10 mouse cellular contexts compared by ENCODE assay signal in genomic region chr1:157537636-157538035, GRCm38 (mm10). TPM values are rescaled to one million over a fixed set of nuclear protein-coding genes. Genes with fewer than 3 reads are reported as not detected.
DNase-seq lines count a peak whose midpoint lies in the region; ATAC-seq lines count a peak whose summit lies in the region.
"Had no signal": no experiment of that assay in that cellular context is flagged by ENCODE, and none has a peak within 500 bp of the region (broad histone marks: within the 10 kb centered on the region; RNA-seq: fewer than 3 reads in every experiment).

No protein-coding gene starts in this region.

- intact Hi-C loops in left cerebral cortex, postnatal 14 days (cut with DNase I), result loop anchor here (2.0 kb wide), 1 partner anchor 125 kb away; the partner anchor contains the start of gene Rasal2

- DNase-seq in cerebellum, postnatal 10 days, result peak; percentile 49 to 57
- DNase-seq in cerebellum, adult 9-11 months, result no peak
- DNase-seq in midbrain, embryonic 11.5 days (ENCODE audit: low spot score, missing footprints), result peak; percentile 14
- DNase-seq in midbrain, embryonic 14.5 days, result no peak
- DNase-seq in testis, postnatal 14 days (ENCODE audit: low spot score), result peak; percentile 32
- no peak for DNase-seq in left cerebral cortex, postnatal 14 days (ENCODE audit: low spot score in 2 of 2)
- DNase-seq in urinary bladder, adult 18-20 months (ENCODE audit: low spot score in 2 of 2), result no peak

- no peak overlapping the region for H3K9ac ChIP-seq in midbrain, embryonic 11.5 days (ENCODE audit: low read length)
- no peak overlapping the region for H3K9ac ChIP-seq in midbrain, embryonic 14.5 days (replicated peaks; ENCODE audit: low read length)
- H3K9ac ChIP-seq: limb, embryonic 12.5 days; neural tube, embryonic 12.5 days had no signal

- no peak overlapping the region for H3K4me2 ChIP-seq in midbrain, embryonic 11.5 days
- no peak overlapping the region for H3K4me2 ChIP-seq in midbrain, embryonic 14.5 days (ENCODE audit: low read length)
- H3K4me2 ChIP-seq: limb, embryonic 12.5 days; neural tube, embryonic 12.5 days had no signal

- no peaks in the 10 kb centered on the region for H3K9me3 ChIP-seq in midbrain, embryonic 11.5 days (ENCODE audit: control insufficient read depth, low read length)
- H3K9me3 ChIP-seq in midbrain, embryonic 14.5 days (ENCODE audit: control insufficient read depth, low read length), result no peaks in the 10 kb centered on the region
- H3K9me3 ChIP-seq: limb, embryonic 12.5 days; neural tube, embryonic 12.5 days had no signal

- no peaks in the 10 kb centered on the region for H3K36me3 ChIP-seq in midbrain, embryonic 11.5 days (ENCODE audit: control insufficient read depth, insufficient read depth, low read length)
- no peaks in the 10 kb centered on the region for H3K36me3 ChIP-seq in midbrain, embryonic 14.5 days (ENCODE audit: control insufficient read depth, insufficient read depth, low read length)
- H3K36me3 ChIP-seq: limb, embryonic 12.5 days; neural tube, embryonic 12.5 days had no signal

- no peak for ATAC-seq in midbrain, embryonic 11.5 days (ENCODE audit: low FRiP score)
- no peak for ATAC-seq in midbrain, embryonic 14.5 days (ENCODE audit: low FRiP score, low TSS enrichment)
- ATAC-seq in granulocyte monocyte progenitor cell, adult 5-6 weeks (replicated peaks; ENCODE audit: poor library complexity, severe bottlenecking), result peak; percentile 58

- 0 out of 2 replicates have a peak, but pooled peaks cover 3% of the 10 kb centered on the region for H3K4me1 ChIP-seq in midbrain, embryonic 11.5 days (ENCODE audit: control insufficient read depth, insufficient read depth, low read length)
- H3K4me1 ChIP-seq in midbrain, embryonic 14.5 days (ENCODE audit: control insufficient read depth, insufficient read depth, low read length), result no peaks in the 10 kb centered on the region
- H3K4me1 ChIP-seq: neural tube, embryonic 12.5 days had no signal

- 84% methylated on average over 5 of the region's 5 CpGs for WGBS in midbrain, embryonic 11.5 days
- 85% methylated on average over 5 of the region's 5 CpGs for WGBS in midbrain, embryonic 14.5 days

- H3K4me3 ChIP-seq in midbrain, embryonic 11.5 days (ENCODE audit: low read depth, low read length), result no peak overlapping the region
- H3K4me3 ChIP-seq in midbrain, embryonic 14.5 days (replicated peaks; ENCODE audit: low read depth, low read length), result no peak overlapping the region
- H3K4me3 ChIP-seq: limb, embryonic 12.5 days; neural tube, embryonic 12.5 days had no signal

- no peak overlapping the region for H3K27ac ChIP-seq in midbrain, embryonic 11.5 days (ENCODE audit: low read depth, low read length)
- H3K27ac ChIP-seq in midbrain, embryonic 14.5 days (replicated peaks; ENCODE audit: low read depth, low read length), result no peak overlapping the region
- H3K27ac ChIP-seq: limb, embryonic 12.5 days; neural tube, embryonic 12.5 days had no signal

- no peaks in the 10 kb centered on the region for H3K27me3 ChIP-seq in midbrain, embryonic 11.5 days (ENCODE audit: control insufficient read depth, insufficient read depth, low read length)
- no peaks in the 10 kb centered on the region for H3K27me3 ChIP-seq in midbrain, embryonic 14.5 days (ENCODE audit: control insufficient read depth, insufficient read depth, low read length)
- H3K27me3 ChIP-seq: neural tube, embryonic 12.5 days had no signal

RNA-seq across cellular contexts. Expression of gene Sec16b, which starts 31.1 kb away (rescaled TPM):
- polyA plus RNA-seq in midbrain, embryonic 11.5 days (2014; fragmentation: Nextera tagmentation; extraction: Ambion mirVana), result 0.55 and 0.80 TPM in 2 replicates
- polyA plus RNA-seq in midbrain, embryonic 14.5 days (2014; fragmentation: Nextera tagmentation; extraction: Ambion mirVana), result 0.20 and 0.34 TPM in 2 replicates
- total RNA-seq in granulocyte monocyte progenitor cell, adult 5-6 weeks (2014; fragmentation: Nextera tagmentation), result 1.3 and 1.5 TPM in 2 replicates
- total RNA-seq in granulocyte monocyte progenitor cell, adult 5-6 weeks (2017), result 0.15 and 0.60 TPM in 2 replicates
- total RNA-seq in left cerebral cortex, postnatal 14 days (2021), result under 1 TPM; 0.70 to 0.72 TPM

Comparison
In these comparisons a context has a peak if more than half of its experiments do, and no peak if none do; other contexts are left out.
1. DNase-seq: peak in cerebellum, postnatal 10 days (2 of 2), midbrain, embryonic 11.5 days (single experiment) and testis, postnatal 14 days (single experiment); none in cerebellum, adult 9-11 months (single experiment), midbrain, embryonic 14.5 days (single experiment), left cerebral cortex, postnatal 14 days (0 of 2) and urinary bladder, adult 18-20 months (0 of 2).